Mouse (Mus musculus): ENCODE measurements around the gene Abat. TPM values are rescaled to one million over a fixed set of nuclear protein-coding genes. Genes with fewer than 3 reads are reported as not detected.

Abat gene
- polyA plus RNA-seq, 1 experiment from 2014 or later: 22.8 TPM

GRCm38 (mm10) chr16:8663022-8663421 is 149.8 kb downstream of the Abat start:
- Histone ChIP-seq H3K4me3 (replicated peaks) (no peak overlapping the region), H3K27ac (replicated peaks) (no peak overlapping the region)

GRCm38 (mm10) chr16:8663606-8664539 is 150.6 kb downstream of the Abat start:
- Histone ChIP-seq H3K27ac (replicated peaks) (no peak overlapping the region), H3K4me3 (replicated peaks) (no peak overlapping the region), H3K9me3 (replicated peaks) (no peaks in the 10 kb centered on the region), H3K4me2 (replicated peaks) (no peak overlapping the region), H3K9ac (no peak overlapping the region), H3K4me1 (peaks cover 24% of the 10 kb centered on the region), H3K36me3 (peaks cover 37% of the 10 kb centered on the region), H3K27me3 (no peaks in the 10 kb centered on the region)
- ATAC-seq (ENCODE audit: insufficient number of reproducible peaks, low FRiP score, low TSS enrichment, low read depth): no peak
- WGBS: 87% methylated on average over 24 of the region's 24 CpGs

More at GRCm38 (mm10) chr16:8663022-8663421, 149.8 kb downstream of the Abat start:
- Histone ChIP-seq H3K9ac (no peak overlapping the region), H3K36me3 (peaks cover 43% of the 10 kb centered on the region), H3K4me1 (peaks cover 15% of the 10 kb centered on the region), H3K4me2 (replicated peaks) (no peak overlapping the region), H3K27me3 (no peaks in the 10 kb centered on the region), H3K9me3 (replicated peaks) (no peaks in the 10 kb centered on the region)
- WGBS: 69% methylated on average over 2 of the region's 2 CpGs
- ATAC-seq (ENCODE audit: insufficient number of reproducible peaks, low FRiP score, low TSS enrichment, low read depth): no peak

- no peak for ATAC-seq (ENCODE audit: insufficient number of reproducible peaks, low FRiP score, low TSS enrichment, low read depth)
Observed at GRCm38 (mm10) chr16:8665367-8665766, 152.1 kb downstream of the Abat start.

DNA sequence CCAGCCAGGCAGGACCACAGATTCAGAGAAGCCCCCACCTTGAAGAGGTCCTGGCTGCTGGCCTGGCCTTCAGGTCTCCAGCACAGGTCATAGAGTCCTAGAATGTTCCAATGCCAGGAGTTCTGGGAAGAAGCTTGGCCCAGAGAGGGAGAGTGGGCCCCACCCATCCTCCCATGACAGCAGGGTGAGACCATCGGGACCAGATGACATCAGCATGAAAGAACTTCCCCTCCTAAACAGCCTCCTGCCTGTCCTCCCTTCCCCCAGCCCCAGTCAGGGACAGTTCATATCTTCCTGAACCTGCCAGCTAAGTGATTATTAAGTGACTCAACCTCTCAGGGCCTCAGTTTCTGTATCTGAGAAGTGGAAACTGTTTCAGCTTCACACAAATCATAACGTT is 153.2 kb downstream of the Abat start:
- Histone ChIP-seq H3K4me3 (replicated peaks) (no peak overlapping the region), H3K9me3 (replicated peaks) (no peaks in the 10 kb centered on the region), H3K9ac (no peak overlapping the region), H3K4me1 (peaks cover 48% of the 10 kb centered on the region), H3K4me2 (replicated peaks) (no peak overlapping the region), H3K27me3 (no peaks in the 10 kb centered on the region), H3K36me3 (peaks cover 19% of the 10 kb centered on the region), H3K27ac (replicated peaks) (no peak overlapping the region)
- ATAC-seq (ENCODE audit: insufficient number of reproducible peaks, low FRiP score, low TSS enrichment, low read depth): no peak
- 50% methylated on average over 2 of the region's 2 CpGs for WGBS

More at GRCm38 (mm10) chr16:8665367-8665766, 152.1 kb downstream of the Abat start:
- H3K27ac ChIP-seq (replicated peaks): no peak overlapping the region
- no peaks in the 10 kb centered on the region for H3K9me3 ChIP-seq (replicated peaks)
- no peak overlapping the region for H3K9ac ChIP-seq
- H3K4me2 ChIP-seq (replicated peaks): no peak overlapping the region
- 81% methylated on average over 5 of the region's 5 CpGs for WGBS
- H3K27me3 ChIP-seq: no peaks in the 10 kb centered on the region
- no peak overlapping the region for H3K4me3 ChIP-seq (replicated peaks)
- peaks cover 39% of the 10 kb centered on the region for H3K4me1 ChIP-seq
- H3K36me3 ChIP-seq: peaks cover 24% of the 10 kb centered on the region

GRCm38 (mm10) chr16:8667261-8667660 is 154.0 kb downstream of the Abat start:
- no peak overlapping the region for H3K4me2 ChIP-seq (replicated peaks)
- peaks cover 14% of the 10 kb centered on the region; the same call in 1 of the 2 replicates for H3K36me3 ChIP-seq
- H3K9ac ChIP-seq: no peak overlapping the region
- ATAC-seq (ENCODE audit: insufficient number of reproducible peaks, low FRiP score, low TSS enrichment, low read depth): no peak
- H3K9me3 ChIP-seq (replicated peaks): no peaks in the 10 kb centered on the region
- no peak overlapping the region for H3K4me3 ChIP-seq (replicated peaks)
- 86% methylated on average over 7 of the region's 7 CpGs for WGBS
- no peak overlapping the region for H3K27ac ChIP-seq (replicated peaks)
- no peaks in the 10 kb centered on the region for H3K27me3 ChIP-seq
- peaks cover 50% of the 10 kb centered on the region for H3K4me1 ChIP-seq

DNA sequence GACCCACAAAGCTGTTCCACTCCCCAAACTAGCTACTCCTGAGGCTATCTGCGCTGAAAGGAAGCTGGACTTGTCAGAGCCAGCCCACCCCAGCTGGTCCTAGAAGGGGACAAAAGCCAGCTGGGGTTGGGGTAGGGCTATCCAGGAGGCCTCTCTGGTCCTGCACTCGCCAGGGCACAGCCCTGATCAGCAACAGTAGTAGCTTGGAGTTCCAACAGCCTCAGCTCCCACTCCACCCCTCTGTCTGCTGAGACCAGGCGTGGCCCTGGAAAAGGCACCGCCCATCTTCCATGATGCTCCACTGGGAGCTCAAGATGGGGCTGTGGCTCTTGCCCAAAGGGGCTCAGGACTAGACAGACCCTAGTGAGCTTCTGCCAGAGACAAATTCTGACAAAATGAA is 154.6 kb downstream of the Abat start:
- H3K4me3 ChIP-seq (replicated peaks): no peak overlapping the region
- no peak overlapping the region for H3K9ac ChIP-seq
- ATAC-seq (ENCODE audit: insufficient number of reproducible peaks, low FRiP score, low TSS enrichment, low read depth): no peak
- no peak overlapping the region for H3K4me2 ChIP-seq (replicated peaks)
- 0 out of 2 replicates have a peak overlapping the region, but pooled peaks have one; percentile 17 for H3K27ac ChIP-seq (replicated peaks)
- H3K4me1 ChIP-seq: peaks cover 50% of the 10 kb centered on the region
- 73% methylated on average over 4 of the region's 4 CpGs for WGBS
- no peaks in the 10 kb centered on the region for H3K27me3 ChIP-seq
- no peaks in the 10 kb centered on the region for H3K9me3 ChIP-seq (replicated peaks)
- H3K36me3 ChIP-seq: peaks cover 10% of the 10 kb centered on the region; the same call in 1 of the 2 replicates

DNA sequence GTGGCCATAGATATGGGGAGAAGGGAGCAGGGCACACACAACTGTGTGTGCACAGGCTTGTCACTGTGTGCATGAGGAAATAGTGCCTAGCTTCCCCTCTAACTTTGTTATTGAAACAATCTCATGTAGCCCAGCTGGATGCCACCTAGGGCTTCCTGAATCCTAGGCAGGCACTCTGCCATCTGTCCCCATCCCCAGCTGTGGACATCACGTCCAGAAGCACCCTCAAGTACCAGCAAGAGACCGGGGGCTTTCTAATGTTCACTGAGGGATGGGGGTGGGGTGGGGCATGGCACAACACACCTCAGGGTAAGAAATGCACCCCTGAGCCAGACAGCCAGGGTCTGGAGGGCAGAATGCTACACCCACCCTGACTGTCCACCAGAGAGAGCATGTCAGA is 155.2 kb downstream of the Abat start:
- 86% methylated on average over 2 of the region's 2 CpGs for WGBS
- H3K9me3 ChIP-seq (replicated peaks): no peaks in the 10 kb centered on the region
- peaks cover 50% of the 10 kb centered on the region for H3K4me1 ChIP-seq
- H3K36me3 ChIP-seq: 0 out of 2 replicates have a peak, but pooled peaks cover 6% of the 10 kb centered on the region
- H3K9ac ChIP-seq: no peak overlapping the region
- no peak overlapping the region for H3K4me3 ChIP-seq (replicated peaks)
- no peaks in the 10 kb centered on the region for H3K27me3 ChIP-seq
- H3K27ac ChIP-seq (replicated peaks): no peak overlapping the region
- no peak for ATAC-seq (ENCODE audit: insufficient number of reproducible peaks, low FRiP score, low TSS enrichment, low read depth)
- no peak overlapping the region for H3K4me2 ChIP-seq (replicated peaks)

DNA sequence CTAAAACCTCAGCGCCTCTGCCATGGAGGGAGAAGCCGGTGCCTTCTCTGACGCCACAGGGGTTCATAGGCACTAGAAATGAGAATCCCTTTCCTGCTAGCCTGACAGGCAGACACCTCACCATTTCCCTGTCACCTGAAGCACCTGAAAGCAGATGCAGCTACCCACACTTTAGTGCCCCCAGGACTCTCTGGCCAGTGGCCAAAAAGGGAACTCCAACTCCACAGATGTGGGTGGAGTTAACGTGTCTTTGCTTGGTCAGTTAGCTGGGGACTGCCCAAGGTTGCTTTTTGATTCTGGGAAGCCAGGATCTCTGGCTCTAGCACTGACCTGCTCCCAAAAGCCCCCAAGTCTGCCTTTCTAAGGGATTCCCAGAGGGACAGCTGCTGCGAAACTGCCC is 156.2 kb downstream of the Abat start:
- H3K36me3 ChIP-seq: no peaks in the 10 kb centered on the region
- no peaks in the 10 kb centered on the region for H3K9me3 ChIP-seq (replicated peaks)
- H3K4me2 ChIP-seq (replicated peaks): peak overlapping the region; percentile 71
- no peak overlapping the region for H3K27ac ChIP-seq (replicated peaks)
- no peak overlapping the region for H3K9ac ChIP-seq
- no peak for ATAC-seq (ENCODE audit: insufficient number of reproducible peaks, low FRiP score, low TSS enrichment, low read depth)
- peaks cover 50% of the 10 kb centered on the region for H3K4me1 ChIP-seq
- H3K4me3 ChIP-seq (replicated peaks): no peak overlapping the region
- WGBS: 53% methylated on average over 5 of the region's 5 CpGs
- 0 out of 2 replicates have a peak, but pooled peaks cover 3% of the 10 kb centered on the region for H3K27me3 ChIP-seq

- WGBS: 6% methylated on average over 15 of the region's 15 CpGs
- H3K4me3 ChIP-seq (replicated peaks): peak overlapping the region; percentile 58
- H3K27ac ChIP-seq (replicated peaks): 0 out of 2 replicates have a peak overlapping the region, but pooled peaks have one; percentile 65
- no peaks in the 10 kb centered on the region for H3K36me3 ChIP-seq
- H3K9ac ChIP-seq: peak overlapping the region; percentile 9; the same call in 1 of the 2 replicates
- H3K4me1 ChIP-seq: peaks cover 50% of the 10 kb centered on the region
- H3K4me2 ChIP-seq (replicated peaks): peak overlapping the region; percentile 71
- H3K27me3 ChIP-seq: 0 out of 2 replicates have a peak, but pooled peaks cover 3% of the 10 kb centered on the region
- no peaks in the 10 kb centered on the region for H3K9me3 ChIP-seq (replicated peaks)
- no peak for ATAC-seq (ENCODE audit: insufficient number of reproducible peaks, low FRiP score, low TSS enrichment, low read depth)
Observed at GRCm38 (mm10) chr16:8670041-8671035, 157.1 kb downstream of the Abat start.

Measured in embryonic facial prominence, embryonic 15.5 days (tissue).